Mouse (Mus musculus): ENCODE data around the gene Rgs16. TPM values are rescaled to one million over a fixed set of nuclear protein-coding genes. Genes with fewer than 3 reads are reported as not detected.
"Not testable (repeated sequence)": the region's sequence is repeated elsewhere in the genome, so short reads cannot be mapped to it uniquely, and the experiment has no call there.

Gene Rgs16
- total RNA-seq, 2 experiments from 2014 or later, result 1.1 to 1.6 TPM

DNA sequence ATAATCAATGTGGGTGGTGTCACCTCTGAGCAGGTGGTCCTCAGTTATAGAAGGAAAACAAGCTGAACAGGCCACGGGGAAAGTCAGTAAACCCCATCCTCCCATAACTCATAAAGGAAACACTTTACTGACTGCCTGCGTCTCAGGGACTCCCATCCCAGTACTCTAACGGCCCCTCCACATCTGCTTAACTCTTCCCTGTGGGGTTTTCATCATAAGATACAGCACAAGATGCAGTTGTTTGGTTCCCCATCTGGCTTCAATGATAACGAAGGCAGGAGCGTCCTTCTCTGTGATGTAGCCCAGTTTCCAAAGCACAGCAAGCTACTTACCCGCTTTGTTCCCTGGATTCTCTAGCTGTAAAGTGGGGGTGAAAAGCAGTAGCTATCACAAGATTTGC, 9.9 kb downstream of the Rgs16 start:
- no peak for DNase-seq

DNA sequence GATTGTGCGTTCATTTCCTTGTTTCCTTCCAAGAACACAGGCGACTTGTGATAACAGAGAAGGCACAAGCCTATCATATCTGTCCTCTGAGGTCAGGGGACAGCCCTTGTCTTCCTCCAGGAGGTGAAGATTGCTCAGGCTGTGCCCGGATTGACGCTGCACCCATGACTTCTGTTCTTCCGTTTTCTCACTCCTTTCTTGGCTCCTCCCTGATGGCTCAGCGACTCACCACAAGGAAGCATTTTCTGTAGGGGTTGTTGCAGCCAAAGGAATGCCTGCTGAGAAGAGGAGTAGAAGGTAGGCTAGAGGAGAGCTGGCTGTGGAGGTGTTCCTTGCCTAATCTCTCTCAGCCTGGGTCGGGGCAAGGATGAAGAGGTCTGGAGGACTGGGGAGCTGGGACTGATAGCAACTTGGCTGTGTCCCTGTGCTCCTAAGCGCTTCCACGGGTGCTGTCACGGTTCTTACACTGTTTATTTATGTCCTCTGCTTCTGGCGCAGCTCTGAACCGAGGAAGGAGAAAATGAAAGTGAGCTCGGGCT, 11.7 kb downstream of the Rgs16 start:
- DNase-seq, result no peak

DNA sequence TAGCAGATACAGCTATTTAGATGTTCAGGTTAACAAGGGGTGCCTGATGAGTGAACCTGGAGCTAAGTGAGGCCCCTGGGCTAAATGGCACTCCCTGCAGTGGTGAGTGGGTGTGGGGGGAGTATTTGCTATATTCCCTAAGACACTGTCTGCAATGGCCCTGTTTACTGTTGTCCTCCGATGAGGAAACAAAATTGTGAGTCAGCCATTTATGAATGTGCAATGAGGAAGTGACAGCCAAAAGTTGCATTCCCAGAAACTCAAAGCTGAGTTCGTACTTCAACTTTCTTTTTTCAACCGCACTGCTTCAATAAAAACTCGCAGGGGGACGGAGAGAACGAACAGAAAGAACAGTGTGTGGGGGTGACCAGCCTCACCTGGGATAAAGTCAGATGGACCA, 12.4 kb downstream of the Rgs16 start:
- no peak for DNase-seq

DNA sequence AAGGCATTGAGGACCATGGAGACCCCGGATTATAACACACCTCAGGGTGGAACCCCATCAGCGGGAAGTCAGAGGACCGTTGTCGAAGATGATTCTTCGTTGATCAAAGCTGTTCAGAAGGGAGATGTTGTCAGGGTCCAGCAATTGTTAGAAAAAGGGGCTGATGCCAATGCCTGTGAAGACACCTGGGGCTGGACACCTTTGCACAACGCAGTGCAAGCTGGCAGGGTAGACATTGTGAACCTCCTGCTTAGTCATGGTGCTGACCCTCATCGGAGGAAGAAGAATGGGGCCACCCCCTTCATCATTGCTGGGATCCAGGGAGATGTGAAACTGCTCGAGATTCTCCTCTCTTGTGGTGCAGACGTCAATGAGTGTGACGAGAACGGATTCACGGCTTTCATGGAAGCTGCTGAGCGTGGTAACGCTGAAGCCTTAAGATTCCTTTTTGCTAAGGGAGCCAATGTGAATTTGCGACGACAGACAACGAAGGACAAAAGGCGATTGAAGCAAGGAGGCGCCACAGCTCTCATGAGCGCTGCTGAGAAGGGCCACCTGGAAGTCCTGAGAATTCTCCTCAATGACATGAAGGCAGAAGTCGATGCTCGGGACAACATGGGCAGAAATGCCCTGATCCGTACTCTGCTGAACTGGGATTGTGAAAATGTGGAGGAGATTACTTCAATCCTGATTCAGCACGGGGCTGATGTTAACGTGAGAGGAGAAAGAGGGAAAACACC, 13.7 kb downstream of the Rgs16 start:
- DNase-seq, result no peak

DNA sequence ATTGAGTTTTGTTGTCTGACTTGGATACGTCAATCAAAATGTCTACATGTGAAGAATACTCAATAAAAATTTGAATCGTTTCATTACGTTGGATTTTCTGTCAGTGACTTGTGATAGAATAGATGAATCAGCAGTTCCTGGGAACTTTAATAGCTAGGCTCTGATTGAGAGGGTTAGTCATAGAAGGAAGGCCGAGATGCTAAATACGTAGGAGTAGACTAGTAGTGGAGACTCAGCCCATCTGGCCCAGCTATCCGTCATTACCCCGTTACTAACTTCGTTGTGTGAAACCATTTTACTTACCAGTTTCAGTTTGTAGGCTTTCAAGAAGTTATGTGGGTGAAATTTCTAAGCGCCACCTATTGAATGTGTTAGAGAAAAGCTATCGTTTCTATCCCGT, 24.0 kb downstream of the Rgs16 start:
- DNase-seq, result no peak

DNA sequence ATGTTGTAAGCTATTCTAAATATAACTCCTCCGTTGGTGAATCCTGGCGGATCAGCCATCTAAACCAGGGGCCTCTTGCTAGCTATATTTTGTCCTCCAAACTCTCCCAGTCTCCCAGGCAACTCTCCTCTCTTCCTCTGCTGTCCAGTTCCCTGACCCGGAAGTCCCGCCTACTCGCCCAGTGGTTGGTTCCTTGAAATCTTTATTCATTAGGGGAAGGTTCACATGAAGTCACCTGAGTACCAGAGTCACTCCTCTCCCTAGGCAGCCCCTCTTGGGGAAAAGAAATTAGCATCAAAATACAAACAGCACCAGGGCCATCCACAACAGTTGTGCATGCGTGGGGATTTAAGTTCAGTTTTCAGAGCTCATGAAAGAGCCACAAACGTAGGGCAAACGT, 26.1 kb downstream of the Rgs16 start:
- DNase-seq, result no peak

DNA sequence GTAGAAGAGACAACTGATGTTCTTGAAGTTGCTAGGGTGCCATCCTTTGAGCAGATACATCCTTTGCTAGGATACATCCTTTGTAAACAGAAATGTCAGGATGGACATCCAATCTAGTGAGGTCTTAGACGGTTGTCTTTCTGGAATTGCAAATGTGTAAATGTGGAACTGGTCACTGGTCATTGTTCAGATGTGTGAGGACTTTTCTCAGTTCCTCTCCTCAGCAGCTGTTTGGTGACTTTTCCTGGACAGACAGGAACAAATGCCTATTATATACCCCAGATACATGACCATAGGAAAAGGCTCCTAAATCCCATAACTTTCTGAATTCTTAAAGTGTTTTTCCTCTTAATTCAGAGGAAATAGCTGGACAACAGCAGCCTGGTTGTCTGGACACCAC, 27.1 kb downstream of the Rgs16 start:
- DNase-seq, result no peak

DNA sequence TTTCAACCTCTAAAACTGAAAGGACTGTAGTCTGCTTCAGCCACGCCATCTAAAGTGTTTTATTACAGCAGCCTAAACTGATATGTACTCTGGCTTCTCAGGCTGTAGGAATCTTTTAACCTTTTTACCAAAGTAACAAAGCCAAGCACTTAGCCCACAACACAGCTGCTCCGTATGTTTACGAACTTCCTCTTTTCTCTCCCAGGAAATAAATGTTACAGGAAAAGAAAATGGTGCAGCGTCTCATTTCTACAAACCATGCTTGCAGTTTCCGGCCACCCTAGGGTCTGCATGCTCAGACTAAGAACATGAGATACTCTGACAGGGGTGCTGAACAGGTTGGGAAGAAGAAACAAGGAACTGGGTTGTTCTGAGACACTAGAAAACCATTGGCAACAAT, 28.3 kb downstream of the Rgs16 start:
- DNase-seq, result no peak

DNA sequence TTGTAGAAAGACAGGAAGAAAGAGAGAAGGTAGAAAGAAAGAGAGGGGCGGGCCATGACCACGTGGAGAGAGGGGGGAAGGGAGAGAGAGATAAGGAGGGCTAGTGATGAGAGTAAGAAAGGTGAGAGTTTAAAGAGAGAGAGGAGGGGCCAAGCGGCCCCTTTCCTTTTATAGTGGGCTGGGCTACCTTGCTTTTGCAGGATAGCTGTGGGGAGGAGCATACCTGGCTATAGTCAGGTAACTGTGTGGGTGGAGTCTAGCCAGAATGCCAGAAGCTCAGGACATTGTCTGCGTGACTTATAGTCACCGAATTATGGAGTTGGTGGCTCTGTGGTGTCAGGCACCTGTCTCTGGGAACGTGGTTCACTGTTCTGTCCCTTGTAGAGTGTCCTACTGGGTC, 29.4 kb downstream of the Rgs16 start:
- not testable (repeated sequence) for DNase-seq

DNA sequence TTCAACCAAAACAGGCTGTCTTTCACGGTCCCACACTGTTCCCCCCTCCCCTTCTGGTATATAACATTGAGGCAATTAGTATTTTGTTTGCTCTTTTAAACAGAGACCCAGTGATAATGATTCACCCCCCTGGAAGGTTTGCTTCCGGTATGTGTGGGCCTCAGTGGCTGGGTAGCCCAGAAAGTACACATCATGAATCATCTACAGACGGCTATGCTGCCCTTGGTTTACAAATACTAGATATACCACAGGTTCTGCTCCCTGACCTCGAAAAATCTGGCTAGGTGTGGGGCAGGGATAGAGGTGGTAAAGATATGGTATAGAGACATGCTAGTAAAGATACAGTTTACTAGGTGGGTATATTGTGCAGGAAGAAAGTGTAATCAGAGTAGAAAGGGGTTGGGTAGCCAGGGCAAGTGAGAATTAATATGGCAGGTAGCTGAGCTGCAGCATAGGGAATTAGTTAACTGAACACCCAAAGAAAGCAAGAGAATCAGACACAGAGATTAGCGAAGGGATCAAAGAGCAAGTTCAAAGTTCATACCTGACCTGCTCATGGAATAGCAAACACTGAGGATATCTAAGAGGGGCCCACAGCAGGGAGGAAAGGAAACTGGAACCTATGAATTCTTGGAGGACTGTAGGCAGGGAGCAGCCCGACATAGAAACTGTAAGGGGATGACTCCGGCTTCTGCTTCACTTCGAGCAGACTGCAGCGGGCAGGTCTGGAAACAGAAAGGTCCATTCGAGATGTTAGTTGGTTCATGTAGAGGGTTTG, 30.0 kb downstream of the Rgs16 start:
- DNase-seq, result no peak

DNA sequence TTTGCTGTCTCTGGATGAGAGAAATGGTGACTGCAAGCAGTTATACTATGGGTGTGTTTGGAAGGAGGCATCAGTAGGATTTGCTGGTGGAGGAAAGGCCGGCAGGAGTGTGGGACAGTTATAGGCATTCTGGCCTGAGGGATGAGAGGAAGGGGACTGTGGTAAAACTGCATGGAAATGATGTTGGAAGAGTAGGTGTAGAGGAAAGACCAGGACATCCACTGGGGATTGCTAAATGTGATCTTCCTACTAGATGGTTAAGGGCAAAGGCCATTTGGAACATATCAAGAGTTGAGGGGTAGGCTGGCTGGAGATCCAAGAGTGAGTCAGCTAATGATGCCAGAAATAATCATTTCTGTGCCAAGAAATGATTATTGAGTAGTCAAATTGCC, 30.6 kb downstream of the Rgs16 start:
- no peak for DNase-seq

DNA sequence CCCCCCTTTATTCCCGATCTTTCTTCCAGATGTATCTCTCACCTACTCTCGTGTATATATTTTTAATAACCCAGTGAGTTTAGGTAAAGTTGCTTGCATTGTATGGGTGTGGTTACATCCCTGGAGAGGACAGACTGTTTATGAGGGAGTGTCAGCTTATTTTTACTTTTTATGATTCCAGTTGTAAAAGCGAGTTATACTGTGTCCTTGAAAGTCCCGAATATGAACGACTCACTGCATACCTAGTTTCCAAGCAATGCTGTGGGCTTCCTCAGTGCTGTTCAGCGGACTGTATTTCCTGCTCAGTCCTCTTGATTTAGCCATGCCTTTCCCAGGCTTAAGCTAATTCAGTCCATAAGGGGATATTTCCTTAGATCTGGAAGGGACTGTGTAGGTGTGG, 35.0 kb downstream of the Rgs16 start:
- DNase-seq, result no peak

DNA sequence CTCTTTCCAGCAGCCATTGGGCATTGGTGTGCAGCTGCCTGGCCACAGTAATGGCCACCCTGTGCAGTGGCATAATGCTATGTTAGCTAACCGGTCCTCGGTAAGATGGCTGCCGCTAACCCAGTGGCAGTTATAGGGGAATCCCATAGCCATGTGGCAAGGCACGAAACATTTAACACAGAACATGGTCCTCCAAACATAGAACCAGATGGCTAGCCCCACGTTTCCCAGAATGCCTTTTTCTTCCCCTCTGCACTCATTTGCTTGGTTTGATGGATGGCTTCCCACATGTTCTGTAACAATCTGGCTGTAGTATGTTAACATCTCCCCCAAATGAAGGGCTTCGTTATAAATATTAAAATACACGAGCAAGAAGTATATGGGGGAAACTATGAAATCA, 36.1 kb downstream of the Rgs16 start:
- DNase-seq, result no peak

DNA sequence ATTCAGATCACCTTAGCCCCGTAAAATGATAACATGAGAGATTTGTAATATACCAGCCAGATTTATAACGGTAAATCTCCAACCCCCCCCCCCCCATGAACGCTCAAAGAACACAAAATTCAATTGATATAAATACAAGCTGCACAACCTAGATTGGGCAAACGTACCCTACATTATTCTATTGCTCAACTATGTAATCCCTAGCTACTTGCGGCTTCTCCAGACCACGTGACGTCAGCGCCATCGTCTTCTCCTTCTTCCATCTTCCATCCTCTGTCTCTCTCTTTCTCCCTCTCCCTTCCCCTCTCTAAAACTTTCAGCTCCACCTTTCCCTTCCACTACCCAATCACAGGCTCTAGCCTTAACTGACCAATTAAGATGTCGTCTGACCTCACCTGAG, 38.1 kb downstream of the Rgs16 start:
- no peak for DNase-seq

DNA sequence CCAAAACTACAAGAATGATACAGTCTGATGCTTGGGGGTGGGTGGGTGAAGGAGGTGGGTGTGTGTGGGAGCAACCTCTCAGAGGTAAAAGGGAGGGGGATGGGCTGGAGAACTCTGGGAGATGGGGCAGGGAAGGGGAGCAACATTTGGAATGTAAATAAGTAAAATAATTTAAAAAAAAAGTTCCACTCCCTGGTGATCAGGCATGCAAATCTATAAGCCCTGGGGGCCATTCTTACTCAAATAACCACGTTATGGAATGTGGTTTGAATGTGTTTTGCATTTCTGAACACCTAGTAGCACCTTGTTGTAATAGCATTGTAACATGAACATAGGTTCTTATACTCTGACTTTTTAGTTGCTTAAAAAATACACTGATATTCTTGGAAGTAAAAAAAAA, 43.2 kb downstream of the Rgs16 start:
- no peak for DNase-seq

DNA sequence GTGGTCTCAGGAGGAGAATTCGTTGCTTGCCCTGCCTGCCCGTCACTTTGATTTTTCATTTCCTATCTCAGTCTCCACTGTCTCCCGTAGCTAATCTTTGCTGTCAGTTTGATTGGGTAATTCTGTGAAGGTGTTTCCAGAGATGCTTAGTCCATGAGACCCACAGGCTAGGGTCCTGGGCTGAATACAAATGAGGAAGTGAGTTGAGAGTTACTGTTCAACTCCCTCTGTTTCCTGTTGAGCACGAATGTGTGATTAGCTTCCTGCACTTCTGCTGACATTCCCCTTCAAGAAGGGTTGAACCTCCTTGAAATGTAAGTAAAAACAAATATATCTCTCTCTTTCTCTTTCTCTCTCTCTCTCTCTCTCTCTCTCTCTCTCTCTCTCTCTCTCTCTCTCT, 45.5 kb downstream of the Rgs16 start:
- DNase-seq, result no peak

DNA sequence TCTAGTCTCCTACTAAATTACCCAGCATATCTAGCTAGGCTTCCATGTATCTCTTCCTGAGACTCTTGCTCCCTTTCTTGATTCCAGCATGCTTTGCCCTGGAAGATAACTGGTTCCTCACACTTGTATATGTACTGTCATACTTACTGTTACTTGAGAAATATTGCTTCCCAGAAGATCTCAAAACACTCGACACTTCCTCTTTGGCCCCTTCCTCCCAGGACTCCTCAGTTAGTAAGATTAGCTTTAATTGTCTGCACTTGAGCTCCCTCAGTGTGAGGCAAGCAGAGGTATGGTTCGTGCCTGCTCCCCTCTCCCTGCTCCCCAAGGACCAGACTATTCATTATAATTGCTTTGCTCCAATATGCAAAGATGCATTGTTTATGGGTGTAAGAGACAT, 50.6 kb downstream of the Rgs16 start:
- DNase-seq, result no peak

DNA sequence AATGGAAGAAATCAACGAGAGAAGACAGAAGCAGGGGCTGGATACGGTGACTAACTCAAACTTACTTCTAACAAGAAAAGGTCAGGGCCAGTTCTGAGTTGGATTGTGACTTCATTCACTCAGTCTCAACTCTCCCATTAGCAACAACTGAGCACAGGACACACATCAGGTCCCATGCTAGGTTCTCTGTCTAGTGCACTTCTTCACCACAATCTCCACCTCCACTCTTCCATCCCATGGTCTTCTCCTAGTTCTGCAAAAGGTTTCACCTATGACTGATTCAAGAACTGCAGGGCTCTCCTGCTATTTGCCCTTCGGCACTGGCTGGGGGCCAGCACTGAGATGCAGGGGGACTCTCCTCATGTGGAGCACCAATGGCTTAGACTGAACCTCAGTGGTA, 54.1 kb downstream of the Rgs16 start:
- DNase-seq, result no peak

Other genes starting within 250 kb of the Rgs16 start
- 1 to 10 TPM in 1 of 2 experiments, under 1 TPM in 1; 0.90 to 2.1 TPM for gene Npl, start 190.3 kb upstream of the Rgs16 start, total RNA-seq (2021)
- under 1 TPM in 1 of 2 experiments, not detected in 1; 0.32 TPM for gene Rgs8, start 87.3 kb upstream of the Rgs16 start, total RNA-seq (2021)
- 1 to 10 TPM; 1.5 to 3.2 TPM for gene Rnasel, start 9.1 kb downstream of the Rgs16 start, total RNA-seq (2021)
- not detected for gene Rgsl1, start 103.8 kb downstream of the Rgs16 start, total RNA-seq (2021)
- gene Teddm1b, start 134.0 kb downstream of the Rgs16 start, total RNA-seq (2021), result not detected
- not detected for gene Teddm1a, start 151.4 kb downstream of the Rgs16 start, total RNA-seq (2021)
- gene Glul, start 159.6 kb downstream of the Rgs16 start, total RNA-seq (2021), result 100 to 1,000 TPM; 232 to 471 TPM
- 1 to 10 TPM; 1.6 to 2.3 TPM for gene Teddm2, start 159.9 kb downstream of the Rgs16 start, total RNA-seq (2021)